Mouse (Mus musculus) limb, embryonic 15.5 days (tissue): ENCODE results near the gene Gm49387. TPM values are rescaled to one million over a fixed set of nuclear protein-coding genes. Genes with fewer than 3 reads are reported as not detected.
A peak's percentile ranks its signal among the peaks of the same experiment; 100 is the strongest.

Source experiments
- ATAC-seq: fragments of 200-750 bp; cut with Nextera tagmentation; 2 replicates; pipeline ENCODE4 v1.8.0; 2017; ENCODE audit warnings: low read depth, moderate TSS enrichment; ENCODE audit not compliant: insufficient number of reproducible peaks, low FRiP score, low TSS enrichment
- H3K27ac ChIP-seq: fragments of 300-500 bp; sonication (generic); 2 replicates; pipeline ENCODE4 v1.5.1; 2015; ENCODE audit warnings: moderate library complexity, mild to moderate bottlenecking, inconsistent platforms
- H3K27me3 ChIP-seq: fragments of 300-500 bp; sonication (generic); 2 replicates; pipeline ENCODE4 v1.6.1; 2015; ENCODE audit warnings: inconsistent platforms
- H3K36me3 ChIP-seq: fragments of 300-500 bp; sonication (generic); 2 replicates; pipeline ENCODE4 v1.6.1; 2015; ENCODE audit warnings: inconsistent platforms
- H3K4me1 ChIP-seq: fragments of 300-500 bp; sonication (generic); 2 replicates; pipeline ENCODE4 v1.6.1; 2015; ENCODE audit warnings: inconsistent platforms
- H3K4me2 ChIP-seq: fragments of 300-500 bp; sonication (generic); 2 replicates; pipeline ENCODE4 v1.6.1; 2015; ENCODE audit warnings: mild to moderate bottlenecking, inconsistent platforms
- H3K4me3 ChIP-seq: fragments of 300-500 bp; sonication (generic); 2 replicates; pipeline ENCODE4 v1.5.1; 2015; ENCODE audit warnings: mild to moderate bottlenecking, inconsistent platforms
- H3K9ac ChIP-seq: fragments of 300-500 bp; sonication (generic); 2 replicates; pipeline ENCODE4 v1.6.1; 2015; ENCODE audit warnings: inconsistent platforms
- H3K9me3 ChIP-seq: fragments of 300-500 bp; sonication (generic); 2 replicates; pipeline ENCODE4 v1.6.1; 2016; ENCODE audit warnings: inconsistent platforms
- WGBS: fragments of 180-500 bp; shearing (Covaris S2); methylation state at CpG from one replicate; pipeline ENCODE4 v1.1.7; 2015; 5-methylcytosine and 5-hydroxymethylcytosine counted together
- polyA plus RNA-seq: library from polyadenylated mRNA; unstranded; fragments of >200 nt; fragmentation: Nextera tagmentation; extraction: Ambion mirVana; gene quantifications from 2 replicates; pipeline ENCODE4 v1.2.1, GENCODE M21; 2015

Gene Gm49387
- polyA plus RNA-seq, 1 experiment from 2014 or later, result 0.97 TPM

- Histone ChIP-seq H3K4me2 (no peak overlapping the region; the same call in 1 of the 2 replicates), H3K27me3 (no peaks in the 10 kb centered on the region), H3K9me3 (no peaks in the 10 kb centered on the region), H3K9ac (no peak overlapping the region), H3K27ac (peak overlapping the region; percentile 98), H3K36me3 (no peaks in the 10 kb centered on the region), H3K4me1 (peaks cover 85% of the 10 kb centered on the region), H3K4me3 (no peak overlapping the region)
- ATAC-seq, result no peak
- WGBS, result 31% methylated on average over 7 of the region's 7 CpGs
Observed at GRCm38 (mm10) chr14:31660312-31661093, 19.8 kb upstream of the Gm49387 start.

- no peak overlapping the region for H3K4me3 ChIP-seq
- ATAC-seq, result 0 out of 2 replicates have a peak, but pooled peaks have one; percentile 26
- H3K27me3 ChIP-seq, result no peaks in the 10 kb centered on the region
- 15% methylated on average over 10 of the region's 10 CpGs for WGBS
- no peak overlapping the region for H3K9ac ChIP-seq
- H3K4me2 ChIP-seq, result no peak overlapping the region
- no peaks in the 10 kb centered on the region for H3K9me3 ChIP-seq
- no peaks in the 10 kb centered on the region for H3K36me3 ChIP-seq
- H3K4me1 ChIP-seq, result peaks cover 80% of the 10 kb centered on the region
- peak overlapping the region; percentile 98 for H3K27ac ChIP-seq
Observed at GRCm38 (mm10) chr14:31659501-31660181, 19.0 kb upstream of the Gm49387 start.

- WGBS, result 80% methylated on average over 8 of the region's 8 CpGs
- no peak for ATAC-seq
Observed at GRCm38 (mm10) chr14:31658126-31658680, 17.5 kb upstream of the Gm49387 start.

GRCm38 (mm10) chr14:31656857-31657645, 16.4 kb upstream of the Gm49387 start:
- ATAC-seq, result no peak
- Histone ChIP-seq H3K9ac (no peak overlapping the region), H3K9me3 (no peaks in the 10 kb centered on the region), H3K27ac (peak overlapping the region; percentile 98; the same call in 1 of the 2 replicates), H3K4me2 (no peak overlapping the region), H3K36me3 (no peaks in the 10 kb centered on the region), H3K27me3 (no peaks in the 10 kb centered on the region), H3K4me3 (no peak overlapping the region), H3K4me1 (peaks cover 54% of the 10 kb centered on the region)
- 31% methylated on average over 5 of the region's 5 CpGs for WGBS

More at GRCm38 (mm10) chr14:31658126-31658680, 17.5 kb upstream of the Gm49387 start:
- Histone ChIP-seq H3K4me1 (peaks cover 65% of the 10 kb centered on the region), H3K27me3 (no peaks in the 10 kb centered on the region), H3K9ac (no peak overlapping the region), H3K4me3 (no peak overlapping the region), H3K4me2 (no peak overlapping the region), H3K27ac (peak overlapping the region; percentile 98), H3K9me3 (no peaks in the 10 kb centered on the region), H3K36me3 (no peaks in the 10 kb centered on the region)

GRCm38 (mm10) chr14:31656386-31656785, 15.7 kb upstream of the Gm49387 start:
- ATAC-seq, result no peak
- peaks cover 50% of the 10 kb centered on the region for H3K4me1 ChIP-seq
- no peaks in the 10 kb centered on the region for H3K36me3 ChIP-seq
- H3K4me3 ChIP-seq, result no peak overlapping the region
- WGBS, result 56% methylated on average over 7 of the region's 7 CpGs
- H3K9ac ChIP-seq, result no peak overlapping the region
- no peak overlapping the region for H3K27ac ChIP-seq
- no peak overlapping the region for H3K4me2 ChIP-seq
- no peaks in the 10 kb centered on the region for H3K9me3 ChIP-seq
- H3K27me3 ChIP-seq, result no peaks in the 10 kb centered on the region

GRCm38 (mm10) chr14:31655406-31655805, 14.7 kb upstream of the Gm49387 start:
- Histone ChIP-seq H3K27ac (no peak overlapping the region), H3K4me2 (no peak overlapping the region), H3K4me1 (peaks cover 41% of the 10 kb centered on the region), H3K36me3 (peaks cover 3% of the 10 kb centered on the region; the same call in 1 of the 2 replicates), H3K4me3 (no peak overlapping the region), H3K9me3 (no peaks in the 10 kb centered on the region), H3K9ac (no peak overlapping the region), H3K27me3 (no peaks in the 10 kb centered on the region)
- no peak for ATAC-seq
- 84% methylated on average over 14 of the region's 14 CpGs for WGBS

GRCm38 (mm10) chr14:31654816-31655215, 14.1 kb upstream of the Gm49387 start:
- Histone ChIP-seq H3K27me3 (no peaks in the 10 kb centered on the region), H3K27ac (no peak overlapping the region), H3K36me3 (peaks cover 3% of the 10 kb centered on the region; the same call in 1 of the 2 replicates), H3K4me1 (peaks cover 36% of the 10 kb centered on the region), H3K4me2 (no peak overlapping the region), H3K9ac (no peak overlapping the region), H3K9me3 (no peaks in the 10 kb centered on the region), H3K4me3 (no peak overlapping the region)
- WGBS, result 81% methylated on average over 5 of the region's 5 CpGs
- no peak for ATAC-seq

GRCm38 (mm10) chr14:31653101-31653875, 12.6 kb upstream of the Gm49387 start:
- peaks cover 3% of the 10 kb centered on the region; the same call in 1 of the 2 replicates for H3K36me3 ChIP-seq
- H3K4me2 ChIP-seq, result no peak overlapping the region
- H3K4me1 ChIP-seq, result peaks cover 21% of the 10 kb centered on the region
- ATAC-seq, result no peak
- WGBS, result 77% methylated on average over 14 of the region's 14 CpGs
- H3K4me3 ChIP-seq, result no peak overlapping the region
- no peak overlapping the region for H3K27ac ChIP-seq
- no peaks in the 10 kb centered on the region for H3K27me3 ChIP-seq
- H3K9me3 ChIP-seq, result no peaks in the 10 kb centered on the region
- no peak overlapping the region for H3K9ac ChIP-seq

- Histone ChIP-seq H3K4me1 (peaks cover 14% of the 10 kb centered on the region), H3K27me3 (no peaks in the 10 kb centered on the region), H3K4me3 (no peak overlapping the region), H3K27ac (no peak overlapping the region), H3K9ac (no peak overlapping the region), H3K4me2 (no peak overlapping the region), H3K9me3 (no peaks in the 10 kb centered on the region), H3K36me3 (peaks cover 3% of the 10 kb centered on the region; the same call in 1 of the 2 replicates)
- WGBS, result 90% methylated on average over 1 of the region's 1 CpGs
- ATAC-seq, result no peak
Observed at GRCm38 (mm10) chr14:31652624-31653023, 11.9 kb upstream of the Gm49387 start.

- H3K9ac ChIP-seq, result no peak overlapping the region
- 64% methylated on average over 5 of the region's 5 CpGs for WGBS
- no peak for ATAC-seq
- H3K27ac ChIP-seq, result no peak overlapping the region
- no peak overlapping the region for H3K4me2 ChIP-seq
- H3K4me3 ChIP-seq, result no peak overlapping the region
- H3K36me3 ChIP-seq, result peaks cover 3% of the 10 kb centered on the region; the same call in 1 of the 2 replicates
- no peaks in the 10 kb centered on the region for H3K9me3 ChIP-seq
- no peaks in the 10 kb centered on the region for H3K27me3 ChIP-seq
- peaks cover 9% of the 10 kb centered on the region; the same call in 1 of the 2 replicates for H3K4me1 ChIP-seq
Observed at GRCm38 (mm10) chr14:31652106-31652505, 11.4 kb upstream of the Gm49387 start.

- H3K4me2 ChIP-seq, result no peak overlapping the region
- no peaks in the 10 kb centered on the region for H3K9me3 ChIP-seq
- H3K4me3 ChIP-seq, result no peak overlapping the region
- WGBS, result 90% methylated on average over 7 of the region's 7 CpGs
- peaks cover 3% of the 10 kb centered on the region; the same call in 1 of the 2 replicates for H3K36me3 ChIP-seq
- 0 out of 2 replicates have a peak, but pooled peaks cover 3% of the 10 kb centered on the region for H3K4me1 ChIP-seq
- H3K27ac ChIP-seq, result no peak overlapping the region
- ATAC-seq, result no peak
- no peak overlapping the region for H3K9ac ChIP-seq
- H3K27me3 ChIP-seq, result no peaks in the 10 kb centered on the region
Observed at GRCm38 (mm10) chr14:31651206-31651605, 10.5 kb upstream of the Gm49387 start.
